Mouse (Mus musculus): Measurements from ENCODE around the gene Gmeb2. TPM values are rescaled to one million over a fixed set of nuclear protein-coding genes. Genes with fewer than 3 reads are reported as not detected.

The Gmeb2 gene
- total and polyA plus RNA-seq, 3 experiments, result 11.6 to 20.7 (median 17.3) TPM

- in situ Hi-C loops (cut with MboI; ENCODE audit: low pct_ligation_motif_present, low pct_unique_long_range_greater_than_20kb, low sequenced_read_pairs) (no loop called here), dilution Hi-C loops (cut with MboI; ENCODE audit: extremely low pct_ligation_motif_present, extremely low pct_unique_long_range_greater_than_20kb, low sequenced_read_pairs) (no loop called here)
- Histone ChIP-seq H3K4me3 (replicated peaks in 1 of 3; ENCODE audit: low read depth in 2 of 3, low read length in 2 of 3, poor library complexity in 1 of 3) (no peak overlapping the region), H3K9ac (ENCODE audit: insufficient read depth, low read depth) (no peak overlapping the region), H3K79me2 (replicated peaks; ENCODE audit: control insufficient read depth, extremely low read depth, insufficient read depth, poor library complexity, severe bottlenecking) (peaks cover 8% of the 10 kb centered on the region), H3K9me3 (replicated peaks; ENCODE audit: low read length) (no peaks in the 10 kb centered on the region), H3K4me1 (ENCODE audit: control insufficient read depth in 1 of 2, insufficient read depth in 2 of 2) (peaks cover 34 to 54% of the 10 kb centered on the region in 2 experiments), H3K36me3 (replicated peaks in 1 of 2; ENCODE audit: control insufficient read depth in 1 of 2, insufficient read depth in 1 of 2, low read length in 1 of 2) (peaks cover 65 to 75% of the 10 kb centered on the region in 2 experiments), H3K4me2 (ENCODE audit: insufficient read depth, low read depth, poor library complexity, severe bottlenecking) (peak overlapping the region; percentile 7; the same call in 1 of the 2 replicates), H3K27me3 (replicated peaks) (no peaks in the 10 kb centered on the region), H3K27ac (ENCODE audit: insufficient read depth, low read depth) (peak overlapping the region; percentile 29; the same call in 1 of the 2 replicates)
- TF ChIP-seq ELF1 (IDR thresholded peaks at IDR 0.05; ENCODE audit: low read depth, low read length), result no peak
- DNase-seq (ENCODE audit: extremely low read depth), result no peak
These were observed 49.7 kb downstream of the Gmeb2 start for GRCm38 (mm10) chr2:181238091-181238610.

- in situ Hi-C loops (cut with MboI; ENCODE audit: low pct_ligation_motif_present, low pct_unique_long_range_greater_than_20kb, low sequenced_read_pairs), result no loop called here
- H3K79me2 ChIP-seq (replicated peaks; ENCODE audit: control insufficient read depth, extremely low read depth, insufficient read depth, poor library complexity, severe bottlenecking), result peaks cover 8% of the 10 kb centered on the region
- H3K36me3 ChIP-seq (replicated peaks in 1 of 2; ENCODE audit: control insufficient read depth in 1 of 2, insufficient read depth in 1 of 2, low read length in 1 of 2), result peaks cover 72 to 82% of the 10 kb centered on the region in 2 experiments
- H3K4me2 ChIP-seq (ENCODE audit: insufficient read depth, low read depth, poor library complexity, severe bottlenecking), result no peak overlapping the region
- H3K4me3 ChIP-seq (replicated peaks in 1 of 3; ENCODE audit: low read depth in 2 of 3, low read length in 2 of 3, poor library complexity in 1 of 3), result no peak overlapping the region
- H3K9me3 ChIP-seq (replicated peaks; ENCODE audit: low read length), result no peaks in the 10 kb centered on the region
- TF ChIP-seq USF2 (conservative IDR thresholded peaks at IDR 0.05; ENCODE audit: low read depth, low read length) (no peak), CHD1 (IDR thresholded peaks at IDR 0.05; ENCODE audit: low read depth, low read length) (no peak), ZMIZ1 (IDR thresholded peaks at IDR 0.05; ENCODE audit: low read depth, low read length) (no peak), BHLHE40 (IDR thresholded peaks at IDR 0.05; ENCODE audit: low read depth, low read length) (no peak), MAX (IDR thresholded peaks at IDR 0.05; ENCODE audit: low read length) (no peak), RAD21 (IDR thresholded peaks at IDR 0.05; ENCODE audit: low read depth, low read length) (no peak), TBP (conservative IDR thresholded peaks at IDR 0.05; ENCODE audit: low read depth, low read length) (no peak), EP300 (IDR thresholded peaks at IDR 0.05; ENCODE audit: low read length) (no peak), MXI1 (IDR thresholded peaks at IDR 0.05; ENCODE audit: low read depth, low read length) (no peak), IRF4 (IDR thresholded peaks at IDR 0.05; ENCODE audit: low read depth, low read length) (no peak), MAFK (IDR thresholded peaks at IDR 0.05; ENCODE audit: insufficient replicate concordance, low read length) (no peak), ZC3H11A (IDR thresholded peaks at IDR 0.05; ENCODE audit: low read depth, low read length) (no peak), NRF1 (IDR thresholded peaks at IDR 0.05; ENCODE audit: low read depth, low read length) (no peak), GABPA (IDR thresholded peaks at IDR 0.05; ENCODE audit: insufficient replicate concordance, low read depth, low read length) (no peak), MYC (IDR thresholded peaks at IDR 0.05; ENCODE audit: low read depth, low read length) (no peak), JUND (conservative IDR thresholded peaks at IDR 0.05; ENCODE audit: low read depth, low read length) (no peak), ZNF384 (IDR thresholded peaks at IDR 0.05; ENCODE audit: low read depth, low read length) (no peak), RCOR1 (conservative IDR thresholded peaks at IDR 0.05; ENCODE audit: low read depth, low read length) (no peak)
- H3K9ac ChIP-seq (ENCODE audit: insufficient read depth, low read depth), result no peak overlapping the region
- no peak overlapping the region for H3K27ac ChIP-seq (ENCODE audit: insufficient read depth, low read depth)
- H3K27me3 ChIP-seq (replicated peaks), result no peaks in the 10 kb centered on the region
- H3K4me1 ChIP-seq (ENCODE audit: control insufficient read depth in 1 of 2, insufficient read depth in 2 of 2), result peaks cover 30 to 46% of the 10 kb centered on the region in 2 experiments
- DNase-seq (ENCODE audit: extremely low read depth), result no peak
- dilution Hi-C loops (cut with MboI; ENCODE audit: extremely low pct_ligation_motif_present, extremely low pct_unique_long_range_greater_than_20kb, low sequenced_read_pairs), result no loop called here
These were observed 50.4 kb downstream of the Gmeb2 start for GRCm38 (mm10) chr2:181237251-181238014.
